Mouse (Mus musculus): ENCODE measurements at regions not wholly inside any gene's neighbourhood (a gene's known extent, or its start where the extent isn't known, plus 50 kb on each side); places are given as distances from the start of the nearest gene placed in this dataset.

- TF ChIP-seq CTCF (conservative IDR thresholded peaks at IDR 0.05; ENCODE audit: low read length) (no peak), POU5F1 (IDR thresholded peaks at IDR 0.05; ENCODE audit: borderline replicate concordance, low read length) (no peak)
Observed at GRCm38 (mm10) chr14:62166596-62166995, 125.8 kb upstream of the Rnaseh2b start.
